Mouse (Mus musculus): ENCODE measurements at regions not wholly inside any gene's neighbourhood (a gene's known extent, or its start where the extent isn't known, plus 50 kb on each side); places are given as distances from the start of the nearest gene placed in this dataset.

- H3K9ac ChIP-seq (ENCODE audit: insufficient read depth, low read depth) = no peak overlapping the region
- TF ChIP-seq ETS1 (conservative IDR thresholded peaks at IDR 0.05; ENCODE audit: low read depth, low read length) = no peak
- no peak for TF ChIP-seq SIN3A (IDR thresholded peaks at IDR 0.05; ENCODE audit: low read length)
- TF ChIP-seq USF2 (conservative IDR thresholded peaks at IDR 0.05; ENCODE audit: low read depth, low read length) = no peak
- no peak for TF ChIP-seq ZC3H11A (IDR thresholded peaks at IDR 0.05; ENCODE audit: low read depth, low read length)
- no peak for TF ChIP-seq IRF4 (IDR thresholded peaks at IDR 0.05; ENCODE audit: low read depth, low read length)
- no peak for TF ChIP-seq POLR2A (IDR thresholded peaks at IDR 0.05; ENCODE audit: low read depth, low read length)
- no peak for TF ChIP-seq JUN (IDR thresholded peaks at IDR 0.05; ENCODE audit: insufficient read depth, low read depth, low read length)
- no peak for TF ChIP-seq BHLHE40 (IDR thresholded peaks at IDR 0.05; ENCODE audit: low read depth, low read length)
- TF ChIP-seq CHD2 (IDR thresholded peaks at IDR 0.05; ENCODE audit: low read length) = no peak
- no peak for TF ChIP-seq NRF1 (IDR thresholded peaks at IDR 0.05; ENCODE audit: low read depth, low read length)
- TF ChIP-seq MXI1 (IDR thresholded peaks at IDR 0.05; ENCODE audit: low read depth, low read length) = no peak
- no peak for TF ChIP-seq ZKSCAN1 (IDR thresholded peaks at IDR 0.05; ENCODE audit: borderline replicate concordance, low read depth, low read length)
- no peak for TF ChIP-seq TCF12 (IDR thresholded peaks at IDR 0.05; ENCODE audit: low read depth, low read length)
- no peak for TF ChIP-seq MAX (IDR thresholded peaks at IDR 0.05; ENCODE audit: low read length)
- no peak for TF ChIP-seq UBTF (IDR thresholded peaks at IDR 0.05; ENCODE audit: low read depth, low read length)
- no peak for TF ChIP-seq GABPA (IDR thresholded peaks at IDR 0.05; ENCODE audit: insufficient replicate concordance, low read depth, low read length)
- TF ChIP-seq CTCF (conservative IDR thresholded peaks at IDR 0.05 in 1 of 2, IDR thresholded peaks at IDR 0.05 in 1 of 2; ENCODE audit: low read depth in 2 of 2, low read length in 2 of 2) = no peak
Observed at GRCm38 (mm10) chr14:108323364-108324037, 590.5 kb downstream of the Slitrk1 start.

GRCm38 (mm10) chr14:108307627-108308026 is 606.3 kb downstream of the Slitrk1 start:
- no peaks in the 10 kb centered on the region for H3K79me2 ChIP-seq (replicated peaks; ENCODE audit: control insufficient read depth, extremely low read depth, insufficient read depth, poor library complexity, severe bottlenecking)
- no peak overlapping the region for H3K4me2 ChIP-seq (ENCODE audit: insufficient read depth, low read depth, poor library complexity, severe bottlenecking)
- H3K9me3 ChIP-seq (replicated peaks; ENCODE audit: low read length) = peaks cover 15% of the 10 kb centered on the region
- dilution Hi-C loops (cut with MboI; ENCODE audit: extremely low pct_ligation_motif_present, extremely low pct_unique_long_range_greater_than_20kb, low sequenced_read_pairs) (no loop called here), in situ Hi-C loops (cut with MboI; ENCODE audit: low pct_ligation_motif_present, low pct_unique_long_range_greater_than_20kb, low sequenced_read_pairs) (no loop called here)
- no peak for DNase-seq (ENCODE audit: extremely low read depth)
- H3K36me3 ChIP-seq (replicated peaks in 1 of 2; ENCODE audit: control insufficient read depth in 1 of 2, insufficient read depth in 1 of 2, low read length in 1 of 2) = no peaks in the 10 kb centered on the region
- H3K4me1 ChIP-seq (ENCODE audit: control insufficient read depth in 1 of 2, insufficient read depth in 2 of 2) = no peaks in the 10 kb centered on the region
- no peak overlapping the region for H3K9ac ChIP-seq (ENCODE audit: insufficient read depth, low read depth)
- H3K27ac ChIP-seq (ENCODE audit: insufficient read depth, low read depth) = no peak overlapping the region
- TF ChIP-seq CTCF (conservative IDR thresholded peaks at IDR 0.05 in 1 of 2, IDR thresholded peaks at IDR 0.05 in 1 of 2; ENCODE audit: low read depth in 2 of 2, low read length in 2 of 2) (no peak), RCOR1 (conservative IDR thresholded peaks at IDR 0.05; ENCODE audit: low read depth, low read length) (no peak), POLR2AphosphoS2 (IDR thresholded peaks at IDR 0.05; ENCODE audit: low read depth, low read length) (no peak), MAX (IDR thresholded peaks at IDR 0.05; ENCODE audit: low read length) (no peak), MXI1 (IDR thresholded peaks at IDR 0.05; ENCODE audit: low read depth, low read length) (no peak), MAFK (IDR thresholded peaks at IDR 0.05; ENCODE audit: insufficient replicate concordance, low read length) (no peak), ZKSCAN1 (IDR thresholded peaks at IDR 0.05; ENCODE audit: borderline replicate concordance, low read depth, low read length) (no peak), MAZ (IDR thresholded peaks at IDR 0.05; ENCODE audit: low read depth, low read length) (no peak), MEF2A (IDR thresholded peaks at IDR 0.05; ENCODE audit: borderline replicate concordance, low read depth, low read length) (no peak), JUND (conservative IDR thresholded peaks at IDR 0.05; ENCODE audit: low read depth, low read length) (no peak), CHD1 (IDR thresholded peaks at IDR 0.05; ENCODE audit: low read depth, low read length) (no peak), USF1 (IDR thresholded peaks at IDR 0.05; ENCODE audit: low read depth, low read length) (no peak), NELFE (IDR thresholded peaks at IDR 0.05; ENCODE audit: low read depth, low read length) (no peak), UBTF (IDR thresholded peaks at IDR 0.05; ENCODE audit: low read depth, low read length) (no peak), USF2 (conservative IDR thresholded peaks at IDR 0.05; ENCODE audit: low read depth, low read length) (no peak)
- no peak overlapping the region for H3K4me3 ChIP-seq (replicated peaks in 1 of 3; ENCODE audit: low read depth in 2 of 3, low read length in 2 of 3, poor library complexity in 1 of 3)
- no peaks in the 10 kb centered on the region for H3K27me3 ChIP-seq (replicated peaks)

More at GRCm38 (mm10) chr14:108323364-108324037, 590.5 kb downstream of the Slitrk1 start:
- no peak overlapping the region for H3K4me2 ChIP-seq (ENCODE audit: insufficient read depth, low read depth, poor library complexity, severe bottlenecking)
- H3K9me3 ChIP-seq (replicated peaks; ENCODE audit: low read length) = peaks cover 18% of the 10 kb centered on the region
- H3K4me1 ChIP-seq (ENCODE audit: control insufficient read depth in 1 of 2, insufficient read depth in 2 of 2) = no peaks in the 10 kb centered on the region
- no peaks in the 10 kb centered on the region for H3K79me2 ChIP-seq (replicated peaks; ENCODE audit: control insufficient read depth, extremely low read depth, insufficient read depth, poor library complexity, severe bottlenecking)
- H3K27ac ChIP-seq (ENCODE audit: insufficient read depth, low read depth) = no peak overlapping the region
- H3K36me3 ChIP-seq (replicated peaks in 1 of 2; ENCODE audit: control insufficient read depth in 1 of 2, insufficient read depth in 1 of 2, low read length in 1 of 2) = no peaks in the 10 kb centered on the region
- dilution Hi-C loops (cut with MboI; ENCODE audit: extremely low pct_ligation_motif_present, extremely low pct_unique_long_range_greater_than_20kb, low sequenced_read_pairs) = no loop called here
- in situ Hi-C loops (cut with MboI; ENCODE audit: low pct_ligation_motif_present, low pct_unique_long_range_greater_than_20kb, low sequenced_read_pairs) = no loop called here
- H3K27me3 ChIP-seq (replicated peaks) = no peaks in the 10 kb centered on the region
- no peak overlapping the region for H3K4me3 ChIP-seq (replicated peaks in 1 of 3; ENCODE audit: low read depth in 2 of 3, low read length in 2 of 3, poor library complexity in 1 of 3)
- no peak for DNase-seq (ENCODE audit: extremely low read depth)

Data from CH12.LX (cell line).